Mouse (Mus musculus) lung, postnatal 0 days (tissue): ENCODE measurements around the gene Tpp2.

Source experiments
- CTCF ChIP-seq: IDR thresholded peaks from 2 replicates; pipeline ENCODE4 v1.5.1; 2016; ENCODE audit warnings: antibody characterized with exemption, mild to moderate bottlenecking
- EP300 ChIP-seq: IDR thresholded peaks from 2 replicates; pipeline ENCODE4 v1.6.1; 2016; ENCODE audit warnings: antibody characterized with exemption, mild to moderate bottlenecking, control low read depth

DNA sequence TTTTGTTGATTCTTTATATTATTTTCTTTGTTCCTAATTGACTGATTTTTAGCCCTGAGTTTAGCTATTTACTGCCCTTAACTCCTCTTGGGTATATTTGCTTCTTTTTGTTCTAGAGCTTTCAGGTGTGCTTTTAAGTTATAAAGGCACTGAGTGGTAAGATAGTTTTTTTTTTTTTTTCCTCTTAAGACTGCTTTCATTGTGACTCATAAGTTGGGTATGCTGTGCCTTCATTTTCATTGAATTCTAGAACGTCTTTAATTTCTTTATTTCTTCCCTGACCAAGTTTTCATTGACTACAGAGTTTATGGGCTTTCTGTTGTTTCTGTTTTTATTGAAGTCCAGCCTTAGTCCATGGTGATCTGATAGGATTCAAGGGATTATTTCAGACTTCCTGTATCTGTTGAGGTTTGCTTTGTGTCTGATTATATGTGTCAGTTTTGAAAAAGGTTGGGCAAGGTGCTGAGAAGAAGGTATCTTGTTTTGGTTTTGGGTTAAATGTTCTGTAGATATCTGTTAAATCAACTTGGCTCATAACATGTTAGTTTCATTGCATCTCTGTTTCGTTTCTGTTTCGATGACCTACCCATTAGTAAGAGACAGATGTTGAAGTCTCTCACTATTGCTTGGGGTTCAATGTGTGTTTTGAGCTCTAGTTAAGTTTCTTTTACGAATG is 63.6 kb downstream of the Tpp2 start:
- TF ChIP-seq CTCF, result no peak
- no peak for TF ChIP-seq EP300
